Mouse (Mus musculus): ENCODE measurements around the gene Gan. TPM values are rescaled to one million over a fixed set of nuclear protein-coding genes. Genes with fewer than 3 reads are reported as not detected.

Gene Gan
- polyA plus RNA-seq, 1 experiment from 2014 or later: 1.3 TPM

DNA sequence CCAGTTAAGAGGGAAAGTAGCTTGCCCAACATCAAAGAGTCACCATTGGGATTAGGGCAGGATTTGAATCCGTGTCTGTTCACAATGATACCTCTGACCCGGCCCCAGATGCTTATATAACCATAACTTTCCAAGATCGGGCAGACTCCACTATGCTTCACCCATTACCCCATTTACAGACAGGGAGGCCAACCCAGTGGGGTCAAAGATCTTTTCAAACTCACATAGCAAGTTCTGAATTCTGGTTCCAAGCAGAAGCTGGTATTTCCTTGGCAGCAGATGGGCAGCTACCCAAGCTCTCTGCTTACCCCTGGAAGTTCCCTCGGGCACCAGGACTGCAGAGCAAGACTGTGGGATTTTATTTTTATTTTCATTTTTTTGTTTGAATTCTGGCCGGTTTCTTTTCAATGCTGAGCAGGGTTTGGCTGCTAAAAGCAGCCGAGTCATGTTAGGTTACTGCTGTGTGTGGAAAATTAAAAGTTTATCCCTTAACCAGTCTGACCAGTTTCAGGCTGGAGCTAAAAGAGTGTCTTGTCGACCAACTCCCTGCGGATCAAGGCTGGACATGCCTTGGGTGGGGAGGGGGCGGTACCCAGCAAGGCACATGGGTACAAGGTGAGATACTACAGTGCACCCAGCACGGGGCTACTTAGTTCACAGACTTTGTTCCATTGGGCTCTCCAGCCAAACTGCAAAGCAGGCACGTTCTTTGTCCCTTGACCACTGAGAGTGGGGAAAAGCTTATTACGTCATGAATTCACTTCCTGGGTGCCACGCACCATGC is 33.9 kb upstream of the Gan start:
- no peak overlapping the region for H3K9ac ChIP-seq
- no peaks in the 10 kb centered on the region for H3K4me1 ChIP-seq (replicated peaks)
- 75% methylated on average over 13 of the region's 13 CpGs for WGBS
- H3K36me3 ChIP-seq: no peaks in the 10 kb centered on the region
- no peaks in the 10 kb centered on the region for H3K9me3 ChIP-seq (replicated peaks)
- no peak overlapping the region for H3K27ac ChIP-seq (ENCODE audit: poor library complexity, severe bottlenecking)
- H3K4me3 ChIP-seq: no peak overlapping the region
- no peak for ATAC-seq (ENCODE audit: insufficient number of reproducible peaks, low FRiP score)
- no peaks in the 10 kb centered on the region for H3K27me3 ChIP-seq (replicated peaks)
- no peak overlapping the region for H3K4me2 ChIP-seq

DNA sequence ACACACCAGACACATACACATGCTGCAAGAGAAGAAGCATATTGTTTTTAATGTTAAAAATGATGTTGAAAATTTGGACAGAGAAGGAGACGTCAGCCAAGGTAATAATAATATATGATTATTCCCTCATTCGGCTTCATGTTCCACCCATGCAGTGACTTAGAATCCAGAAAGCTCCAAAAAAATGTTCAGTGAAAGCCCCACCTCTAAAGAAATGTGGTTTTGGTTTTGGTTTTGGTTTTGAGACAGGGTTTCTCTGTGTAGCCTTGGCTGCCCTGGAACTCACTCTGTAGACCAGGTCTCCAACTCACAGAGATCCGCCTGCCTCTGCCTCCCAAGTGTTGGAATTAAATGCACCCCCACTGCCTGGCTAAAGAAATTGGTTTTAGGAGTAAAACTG is 32.1 kb upstream of the Gan start:
- H3K27ac ChIP-seq (ENCODE audit: poor library complexity, severe bottlenecking): no peak overlapping the region
- no peaks in the 10 kb centered on the region for H3K9me3 ChIP-seq (replicated peaks)
- H3K4me3 ChIP-seq: no peak overlapping the region
- H3K4me1 ChIP-seq (replicated peaks): no peaks in the 10 kb centered on the region
- H3K4me2 ChIP-seq: no peak overlapping the region
- WGBS: 82% methylated on average over 3 of the region's 3 CpGs
- ATAC-seq (ENCODE audit: insufficient number of reproducible peaks, low FRiP score): no peak
- no peaks in the 10 kb centered on the region for H3K27me3 ChIP-seq (replicated peaks)
- H3K9ac ChIP-seq: no peak overlapping the region
- no peaks in the 10 kb centered on the region for H3K36me3 ChIP-seq

- H3K9ac ChIP-seq: no peak overlapping the region
- H3K4me3 ChIP-seq: no peak overlapping the region
- H3K27me3 ChIP-seq (replicated peaks): no peaks in the 10 kb centered on the region
- ATAC-seq (ENCODE audit: insufficient number of reproducible peaks, low FRiP score): no peak
- no peaks in the 10 kb centered on the region for H3K36me3 ChIP-seq
- H3K9me3 ChIP-seq (replicated peaks): no peaks in the 10 kb centered on the region
- H3K27ac ChIP-seq (ENCODE audit: poor library complexity, severe bottlenecking): no peak overlapping the region
- H3K4me2 ChIP-seq: no peak overlapping the region
- no peaks in the 10 kb centered on the region for H3K4me1 ChIP-seq (replicated peaks)
- 83% methylated on average over 3 of the region's 3 CpGs for WGBS
Measured at GRCm38 (mm10) chr8:117126411-117126810, 31.5 kb upstream of the Gan start.

- H3K4me3 ChIP-seq: no peak overlapping the region
- H3K36me3 ChIP-seq: no peaks in the 10 kb centered on the region
- WGBS: 81% methylated on average over 8 of the region's 8 CpGs
- H3K9ac ChIP-seq: no peak overlapping the region
- no peaks in the 10 kb centered on the region for H3K27me3 ChIP-seq (replicated peaks)
- H3K4me2 ChIP-seq: no peak overlapping the region
- H3K27ac ChIP-seq (ENCODE audit: poor library complexity, severe bottlenecking): no peak overlapping the region
- no peaks in the 10 kb centered on the region for H3K9me3 ChIP-seq (replicated peaks)
- no peak for ATAC-seq (ENCODE audit: insufficient number of reproducible peaks, low FRiP score)
- H3K4me1 ChIP-seq (replicated peaks): no peaks in the 10 kb centered on the region
Measured at GRCm38 (mm10) chr8:117127063-117127462, 30.9 kb upstream of the Gan start.

DNA sequence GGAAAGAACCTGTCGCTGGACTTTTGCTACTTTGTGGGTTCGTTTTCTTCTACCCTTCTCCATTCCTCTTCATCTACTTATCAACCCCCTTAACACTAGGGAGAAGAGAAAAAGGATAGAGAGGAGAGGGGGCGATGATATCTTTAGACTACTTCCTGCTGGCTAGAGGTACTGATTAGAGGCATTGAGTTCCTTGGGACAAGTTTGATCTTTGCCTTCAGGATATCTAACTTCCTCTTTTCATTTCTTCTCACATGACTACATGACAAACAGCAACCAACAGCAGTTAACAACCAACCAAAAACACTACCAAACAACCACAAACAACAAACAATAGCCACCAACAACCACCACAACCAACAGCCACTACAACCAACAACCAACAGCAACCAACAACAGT is 24.2 kb upstream of the Gan start:
- no peak for ATAC-seq (ENCODE audit: insufficient number of reproducible peaks, low FRiP score)
- 60% methylated on average over 3 of the region's 3 CpGs for WGBS
- Histone ChIP-seq H3K4me2 (no peak overlapping the region), H3K9ac (no peak overlapping the region), H3K9me3 (replicated peaks) (peaks cover 4% of the 10 kb centered on the region; the same call in 1 of the 2 replicates), H3K36me3 (no peaks in the 10 kb centered on the region), H3K27ac (ENCODE audit: poor library complexity, severe bottlenecking) (no peak overlapping the region), H3K4me3 (no peak overlapping the region), H3K4me1 (replicated peaks) (peaks cover 6% of the 10 kb centered on the region), H3K27me3 (replicated peaks) (no peaks in the 10 kb centered on the region)

- Histone ChIP-seq H3K36me3 (no peaks in the 10 kb centered on the region), H3K9ac (no peak overlapping the region), H3K4me2 (no peak overlapping the region), H3K27me3 (replicated peaks) (no peaks in the 10 kb centered on the region), H3K9me3 (replicated peaks) (peaks cover 10% of the 10 kb centered on the region), H3K27ac (ENCODE audit: poor library complexity, severe bottlenecking) (no peak overlapping the region), H3K4me1 (replicated peaks) (peaks cover 6% of the 10 kb centered on the region), H3K4me3 (no peak overlapping the region)
- no peak for ATAC-seq (ENCODE audit: insufficient number of reproducible peaks, low FRiP score)
- 17% methylated on average over 4 of the region's 4 CpGs for WGBS
Measured at GRCm38 (mm10) chr8:117136351-117136750, 21.6 kb upstream of the Gan start.

DNA sequence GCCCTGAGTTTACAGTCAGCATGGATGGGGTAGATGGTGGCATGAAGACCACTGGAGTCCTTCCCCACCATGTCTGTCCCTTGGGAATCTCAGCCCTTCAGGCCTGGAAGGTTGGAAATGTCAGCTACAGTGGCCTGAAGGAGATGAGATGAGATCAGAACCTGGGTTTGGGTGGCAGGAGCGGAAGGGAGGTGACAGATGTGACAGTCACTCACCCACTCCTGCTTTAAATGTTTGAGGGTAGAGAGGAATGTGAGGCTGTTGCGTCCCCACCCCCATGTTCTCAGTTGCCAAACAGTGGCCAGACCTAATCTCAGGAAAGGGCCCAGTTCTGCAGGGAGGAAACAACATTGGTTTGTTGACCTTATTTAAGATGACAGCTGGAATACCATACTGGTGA is 21.2 kb upstream of the Gan start:
- Histone ChIP-seq H3K9ac (no peak overlapping the region), H3K4me1 (replicated peaks) (peaks cover 6% of the 10 kb centered on the region), H3K4me2 (no peak overlapping the region), H3K27ac (ENCODE audit: poor library complexity, severe bottlenecking) (no peak overlapping the region), H3K4me3 (no peak overlapping the region), H3K27me3 (replicated peaks) (no peaks in the 10 kb centered on the region), H3K36me3 (no peaks in the 10 kb centered on the region), H3K9me3 (replicated peaks) (peaks cover 10% of the 10 kb centered on the region)
- no peak for ATAC-seq (ENCODE audit: insufficient number of reproducible peaks, low FRiP score)
- 24% methylated on average over 2 of the region's 2 CpGs for WGBS

DNA sequence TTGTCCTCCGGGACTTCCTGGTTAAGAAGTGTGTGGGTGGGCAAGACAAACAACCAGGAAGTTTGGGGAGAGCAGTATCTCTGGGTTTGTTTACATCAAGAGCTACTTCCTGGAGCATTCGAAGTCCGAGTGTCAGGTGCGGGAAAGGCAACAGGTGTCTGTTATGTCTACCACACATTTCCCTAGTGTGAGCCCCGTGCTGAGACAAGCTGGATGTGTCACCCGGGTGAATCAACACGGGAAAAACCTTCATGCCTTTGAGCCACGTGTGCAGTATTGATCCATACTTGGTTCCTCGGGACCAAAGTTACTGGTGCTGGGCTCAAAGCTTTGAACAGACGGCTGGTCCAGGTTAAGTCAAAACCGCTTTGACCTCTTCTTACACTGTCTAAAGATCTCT is 20.6 kb upstream of the Gan start:
- WGBS: 41% methylated on average over 11 of the region's 11 CpGs

GRCm38 (mm10) chr8:117148520-117148919 is 9.4 kb upstream of the Gan start:
- ATAC-seq (ENCODE audit: insufficient number of reproducible peaks, low FRiP score): no peak
- no peaks in the 10 kb centered on the region for H3K27me3 ChIP-seq (replicated peaks)
- H3K27ac ChIP-seq (ENCODE audit: poor library complexity, severe bottlenecking): no peak overlapping the region
- H3K4me2 ChIP-seq: no peak overlapping the region
- H3K9me3 ChIP-seq (replicated peaks): peaks cover 6% of the 10 kb centered on the region; the same call in 1 of the 2 replicates
- no peaks in the 10 kb centered on the region for H3K4me1 ChIP-seq (replicated peaks)
- H3K36me3 ChIP-seq: no peaks in the 10 kb centered on the region
- no peak overlapping the region for H3K9ac ChIP-seq
- H3K4me3 ChIP-seq: no peak overlapping the region
- 90% methylated on average over 6 of the region's 6 CpGs for WGBS

More for the DNA sequence above, 20.6 kb upstream of the Gan start:
- H3K4me3 ChIP-seq: no peak overlapping the region
- peaks cover 6% of the 10 kb centered on the region for H3K4me1 ChIP-seq (replicated peaks)
- H3K27ac ChIP-seq (ENCODE audit: poor library complexity, severe bottlenecking): no peak overlapping the region
- no peak overlapping the region for H3K4me2 ChIP-seq
- no peak for ATAC-seq (ENCODE audit: insufficient number of reproducible peaks, low FRiP score)
- H3K9ac ChIP-seq: no peak overlapping the region
- H3K36me3 ChIP-seq: no peaks in the 10 kb centered on the region
- peaks cover 10% of the 10 kb centered on the region for H3K9me3 ChIP-seq (replicated peaks)
- H3K27me3 ChIP-seq (replicated peaks): no peaks in the 10 kb centered on the region

GRCm38 (mm10) chr8:117156149-117156548 is 1.8 kb upstream of the Gan start:
- H3K4me3 ChIP-seq: no peak overlapping the region
- peaks cover 21% of the 10 kb centered on the region for H3K4me1 ChIP-seq (replicated peaks)
- H3K4me2 ChIP-seq: no peak overlapping the region
- no peak for ATAC-seq (ENCODE audit: insufficient number of reproducible peaks, low FRiP score)
- no peaks in the 10 kb centered on the region for H3K9me3 ChIP-seq (replicated peaks)
- WGBS: 86% methylated on average over 4 of the region's 4 CpGs
- H3K36me3 ChIP-seq: no peaks in the 10 kb centered on the region
- H3K27ac ChIP-seq (ENCODE audit: poor library complexity, severe bottlenecking): no peak overlapping the region
- no peak overlapping the region for H3K9ac ChIP-seq
- no peaks in the 10 kb centered on the region for H3K27me3 ChIP-seq (replicated peaks)

DNA sequence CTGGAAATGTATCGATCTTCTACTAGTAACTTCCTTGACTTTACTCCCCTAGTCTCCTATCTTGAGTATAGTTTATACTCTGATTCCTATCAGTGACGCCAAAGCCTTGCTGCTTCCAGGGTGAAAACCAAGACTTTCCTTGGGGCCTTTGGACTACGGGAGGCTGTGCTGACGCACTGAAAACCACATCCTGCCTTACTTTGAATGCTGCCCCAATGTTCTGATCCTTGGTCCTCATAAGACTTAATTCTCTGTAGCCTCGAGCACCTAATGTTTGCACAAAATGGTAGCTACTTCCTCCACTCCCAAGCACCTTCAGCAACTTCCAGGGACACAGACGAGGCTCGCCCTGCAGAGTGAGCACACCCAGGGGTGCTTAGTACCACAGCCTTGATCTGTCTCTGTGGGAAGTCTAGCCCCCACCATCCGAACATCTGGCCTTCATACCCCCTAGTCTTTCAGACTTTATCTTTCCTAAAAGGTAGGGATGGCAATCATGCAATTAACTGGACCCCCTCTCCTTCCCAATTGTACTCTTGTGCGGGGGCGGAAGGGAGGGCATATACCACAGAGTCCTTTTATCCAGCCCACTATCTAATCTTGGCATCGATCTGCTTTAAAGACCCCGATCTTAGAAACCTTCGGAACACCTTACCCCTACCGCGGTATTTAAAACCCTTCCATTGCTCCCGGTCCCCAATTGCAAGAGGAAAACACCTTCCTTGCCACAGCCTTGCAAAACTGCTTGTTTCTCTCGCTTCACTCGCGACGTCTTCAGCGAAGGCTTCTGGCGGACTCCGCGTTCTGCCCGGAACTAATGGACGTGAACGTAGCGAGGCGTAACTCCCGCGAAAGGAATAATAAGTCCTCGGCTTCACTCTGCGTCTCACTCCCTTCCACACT is 818 bp upstream of the Gan start:
- Histone ChIP-seq H3K4me1 (replicated peaks) (peaks cover 21% of the 10 kb centered on the region), H3K4me3 (peak overlapping the region; percentile 77), H3K36me3 (no peaks in the 10 kb centered on the region), H3K9ac (peak overlapping the region; percentile 79), H3K9me3 (replicated peaks) (no peaks in the 10 kb centered on the region), H3K27me3 (replicated peaks) (no peaks in the 10 kb centered on the region), H3K27ac (ENCODE audit: poor library complexity, severe bottlenecking) (peak overlapping the region; percentile 61), H3K4me2 (peak overlapping the region; percentile 84)
- no peak for ATAC-seq (ENCODE audit: insufficient number of reproducible peaks, low FRiP score)
- WGBS: 12% methylated on average over 33 of the region's 33 CpGs

All from heart, embryonic 12.5 days (tissue).